Mouse (Mus musculus): Measurements from ENCODE around the gene Atg14.

GRCm38 (mm10) chr14:47589444-47589843, 19.0 kb upstream of the Atg14 start:
- no peak for TF ChIP-seq POLR2A (IDR thresholded peaks at IDR 0.05; ENCODE audit: low read depth, low read length)
- TF ChIP-seq CTCF (IDR thresholded peaks at IDR 0.05; ENCODE audit: extremely low read depth, insufficient read depth, insufficient read length, insufficient replicate concordance): no peak

Measured in spleen, adult 2 months (tissue).